Comparison of ENCODE assay signal across 8 mouse cellular contexts in the genomic region with DNA sequence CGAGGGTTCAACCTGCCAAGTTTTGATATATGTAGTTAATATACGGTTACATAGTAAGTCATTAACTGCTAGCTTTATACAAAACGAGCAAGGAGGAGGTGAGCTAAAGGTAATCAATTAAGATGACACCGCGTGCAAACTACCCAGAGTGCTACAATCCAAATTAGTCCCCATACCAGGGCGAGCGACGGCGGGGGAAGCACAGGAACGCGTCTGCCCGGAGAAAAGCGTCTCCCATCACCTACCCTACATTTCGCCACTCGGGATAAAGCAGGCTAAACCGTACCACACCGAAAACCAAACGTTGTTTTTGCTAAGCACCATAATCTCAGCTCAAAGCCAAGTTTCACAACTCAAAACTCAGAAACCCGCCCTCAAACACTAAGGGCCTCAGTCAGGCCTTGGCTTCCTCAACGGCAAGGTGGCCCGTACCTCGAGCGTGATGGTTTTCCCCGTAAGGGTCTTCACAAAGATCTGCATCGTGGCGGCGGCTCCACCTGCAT. TPM values are rescaled to one million over a fixed set of nuclear protein-coding genes. Genes with fewer than 3 reads are reported as not detected.
DNase-seq lines count a peak whose midpoint lies in the region; ATAC-seq lines count a peak whose summit lies in the region.

No protein-coding gene starts in this region.

- peaks cover 31% of the 10 kb centered on the region for H3K36me3 ChIP-seq in lung, embryonic 15.5 days
- peaks cover 45% of the 10 kb centered on the region for H3K36me3 ChIP-seq in erythroblast, embryonic 14.5 days (ENCODE audit: control insufficient read depth)
- peaks cover 6% of the 10 kb centered on the region for H3K36me3 ChIP-seq in limb, embryonic 11.5 days (ENCODE audit: control insufficient read depth, insufficient read depth, low read length)
- peaks cover 24% of the 10 kb centered on the region for H3K36me3 ChIP-seq in neural tube, embryonic 15.5 days

- under 1% methylated on average over 27 of the region's 27 CpGs for WGBS in lung, embryonic 15.5 days
- under 1% methylated on average over 27 of the region's 27 CpGs for whole genome bisulfite sequencing in limb, embryonic 11.5 days
- under 1% methylated on average over 27 of the region's 27 CpGs for WGBS in neural tube, embryonic 15.5 days

- H3K4me2 ChIP-seq in lung, embryonic 15.5 days: peak overlapping the region; percentile 74
- H3K4me2 ChIP-seq in limb, embryonic 11.5 days (ENCODE audit: low read depth, severe bottlenecking): peak overlapping the region; percentile 65
- H3K4me2 ChIP-seq in neural tube, embryonic 15.5 days: peak overlapping the region; percentile 70

- H3K4me1 ChIP-seq in lung, embryonic 15.5 days: peaks cover 12% of the 10 kb centered on the region
- peaks cover 30% of the 10 kb centered on the region for H3K4me1 ChIP-seq in erythroblast, embryonic 14.5 days (ENCODE audit: control insufficient read depth)
- no peaks in the 10 kb centered on the region for H3K4me1 ChIP-seq in limb, embryonic 11.5 days (ENCODE audit: control insufficient read depth, insufficient read depth, low read length)
- H3K4me1 ChIP-seq in neural tube, embryonic 15.5 days: peaks cover 15% of the 10 kb centered on the region

- peak overlapping the region; percentile 63 for H3K9ac ChIP-seq in lung, embryonic 15.5 days
- H3K9ac ChIP-seq in limb, embryonic 11.5 days (ENCODE audit: low read length): peak overlapping the region; percentile 95
- H3K9ac ChIP-seq in neural tube, embryonic 15.5 days (replicated peaks): peak overlapping the region; percentile 83

- no peaks in the 10 kb centered on the region for H3K9me3 ChIP-seq in lung, embryonic 15.5 days
- H3K9me3 ChIP-seq in erythroblast, embryonic 14.5 days (ENCODE audit: control insufficient read depth, low read length): no peaks in the 10 kb centered on the region
- H3K9me3 ChIP-seq in limb, embryonic 11.5 days (ENCODE audit: control insufficient read depth, low read length): no peaks in the 10 kb centered on the region
- no peaks in the 10 kb centered on the region for H3K9me3 ChIP-seq in neural tube, embryonic 15.5 days (replicated peaks)

- ATAC-seq in lung, embryonic 15.5 days (ENCODE audit: borderline replicate concordance, extremely low read depth, low FRiP score, low TSS enrichment): no peak
- 0 out of 2 replicates have a peak, but pooled peaks have one; percentile 9 for ATAC-seq in limb, embryonic 11.5 days (ENCODE audit: insufficient number of reproducible peaks, low FRiP score, low TSS enrichment, low read depth)
- peak; percentile 25 for ATAC-seq in neural tube, embryonic 15.5 days (ENCODE audit: low FRiP score)

- peak overlapping the region; percentile 75 for H3K4me3 ChIP-seq in lung, embryonic 15.5 days
- H3K4me3 ChIP-seq in erythroblast, embryonic 14.5 days (replicated peaks): peak overlapping the region; percentile 77
- H3K4me3 ChIP-seq in limb, embryonic 11.5 days (ENCODE audit: low read depth, low read length): peak overlapping the region; percentile 70
- H3K4me3 ChIP-seq in neural tube, embryonic 15.5 days (replicated peaks): peak overlapping the region; percentile 79

- DNase-seq in lung, postnatal 36 days: no peak
- no peak for DNase-seq in limb, embryonic 11.5 days (ENCODE audit: low spot score)
- DNase-seq in layer of hippocampus, postnatal 14 days (ENCODE audit: low spot score in 2 of 2): no peak
- no peak for DNase-seq in MN1 (ENCODE audit: low spot score)
- DNase-seq in kidney, postnatal 36 days: no peak

- no peaks in the 10 kb centered on the region for H3K27me3 ChIP-seq in lung, embryonic 15.5 days
- no peaks in the 10 kb centered on the region for H3K27me3 ChIP-seq in erythroblast, embryonic 14.5 days (ENCODE audit: control insufficient read depth)
- H3K27me3 ChIP-seq in limb, embryonic 11.5 days (ENCODE audit: control insufficient read depth, insufficient read depth, low read length): no peaks in the 10 kb centered on the region
- no peaks in the 10 kb centered on the region for H3K27me3 ChIP-seq in neural tube, embryonic 15.5 days (replicated peaks)

- H3K27ac ChIP-seq in lung, embryonic 15.5 days: peak overlapping the region; percentile 88
- H3K27ac ChIP-seq in limb, embryonic 11.5 days (replicated peaks; ENCODE audit: low read depth, low read length): peak overlapping the region; percentile 68; the same call in 1 of the 2 replicates
- H3K27ac ChIP-seq in neural tube, embryonic 15.5 days (replicated peaks): peak overlapping the region; percentile 96

RNA-seq across cellular contexts. Expression of a gene that starts 0.5 kb away (rescaled TPM):
- 0.17 TPM in 1 of 2 replicates, not detected in the other for polyA plus RNA-seq in lung, embryonic 15.5 days (2015; fragmentation: Nextera tagmentation; extraction: Ambion mirVana)
- not detected in 2 replicates for polyA plus RNA-seq in erythroblast, embryonic 14.5 days (2012)
- 0.31 and 0.33 TPM in 2 replicates for polyA plus RNA-seq in limb, embryonic 11.5 days (2014; fragmentation: Nextera tagmentation; extraction: Ambion mirVana)
- 0.14 and 0.15 TPM in 2 replicates for polyA plus RNA-seq in neural tube, embryonic 15.5 days (2015; fragmentation: Nextera tagmentation; extraction: Ambion mirVana)
- total RNA-seq in layer of hippocampus, postnatal 14 days (2021): under 1 TPM in 1 of 2 experiments, not detected in 1; 0.37 TPM

RNA-seq across cellular contexts. Expression of a gene that starts 0.6 kb away (rescaled TPM):
- polyA plus RNA-seq in lung, embryonic 15.5 days (2015; fragmentation: Nextera tagmentation; extraction: Ambion mirVana): 1,003 and 1,090 TPM in 2 replicates
- polyA plus RNA-seq in erythroblast, embryonic 14.5 days (2012): 11.2 and 14.1 TPM in 2 replicates
- polyA plus RNA-seq in limb, embryonic 11.5 days (2014; fragmentation: Nextera tagmentation; extraction: Ambion mirVana): 1,249 and 1,252 TPM in 2 replicates
- polyA plus RNA-seq in neural tube, embryonic 15.5 days (2015; fragmentation: Nextera tagmentation; extraction: Ambion mirVana): 601 and 676 TPM in 2 replicates
- total RNA-seq in layer of hippocampus, postnatal 14 days (2021): 100 to 1,000 TPM; 439 to 442 TPM

RNA-seq across cellular contexts. Expression of a gene that starts 21.1 kb away (rescaled TPM):
- polyA plus RNA-seq in lung, embryonic 15.5 days (2015; fragmentation: Nextera tagmentation; extraction: Ambion mirVana): 39.9 and 42.4 TPM in 2 replicates
- 0.32 and 0.37 TPM in 2 replicates for polyA plus RNA-seq in erythroblast, embryonic 14.5 days (2012)
- 37.5 and 45.7 TPM in 2 replicates for polyA plus RNA-seq in limb, embryonic 11.5 days (2014; fragmentation: Nextera tagmentation; extraction: Ambion mirVana)
- 40.0 and 40.8 TPM in 2 replicates for polyA plus RNA-seq in neural tube, embryonic 15.5 days (2015; fragmentation: Nextera tagmentation; extraction: Ambion mirVana)
- total RNA-seq in layer of hippocampus, postnatal 14 days (2021): 10 to 100 TPM; 37.7 to 41.7 TPM

RNA-seq across cellular contexts. Expression of a gene that starts 32.5 kb away (rescaled TPM):
- 28.0 and 29.0 TPM in 2 replicates for polyA plus RNA-seq in lung, embryonic 15.5 days (2015; fragmentation: Nextera tagmentation; extraction: Ambion mirVana)
- 0.19 and 0.80 TPM in 2 replicates for polyA plus RNA-seq in erythroblast, embryonic 14.5 days (2012)
- 27.0 and 28.2 TPM in 2 replicates for polyA plus RNA-seq in limb, embryonic 11.5 days (2014; fragmentation: Nextera tagmentation; extraction: Ambion mirVana)
- 12.5 and 16.3 TPM in 2 replicates for polyA plus RNA-seq in neural tube, embryonic 15.5 days (2015; fragmentation: Nextera tagmentation; extraction: Ambion mirVana)
- total RNA-seq in layer of hippocampus, postnatal 14 days (2021): 1 to 10 TPM; 4.7 TPM

Comparison
In these comparisons a context has a peak if more than half of its experiments do, and no peak if none do; other contexts are left out.
1. RNA of a gene that starts 0.6 kb away (polyA plus RNA-seq): 1,249 to 1,252 TPM in limb, embryonic 11.5 days, 1,003 to 1,090 TPM in lung, embryonic 15.5 days and 601 to 676 TPM in neural tube, embryonic 15.5 days; 11.2 to 14.1 TPM in erythroblast, embryonic 14.5 days; every median in the first group is over 10 times any median in the second.
2. RNA of a gene that starts 21.1 kb away (polyA plus RNA-seq): 39.9 to 42.4 TPM in lung, embryonic 15.5 days, 40.0 to 40.8 TPM in neural tube, embryonic 15.5 days and 37.5 to 45.7 TPM in limb, embryonic 11.5 days; 0.32 to 0.37 TPM in erythroblast, embryonic 14.5 days; every median in the first group is over 10 times any median in the second.
3. Peak in every context shown above with its lines, with median percentiles within 50 percentile points of each other: H3K27ac ChIP-seq, H3K4me2 ChIP-seq, H3K4me3 ChIP-seq and H3K9ac ChIP-seq.